Mouse (Mus musculus): ENCODE measurements around the gene Nr4a3.

- TF ChIP-seq GATA1 (IDR thresholded peaks at IDR 0.05; ENCODE audit: borderline replicate concordance, low read length), result no peak
- no peak for TF ChIP-seq FLI1 (IDR thresholded peaks at IDR 0.05; ENCODE audit: low read length)
Observed at GRCm38 (mm10) chr4:48079285-48080039, 34.5 kb downstream of the Nr4a3 start.

Data from megakaryocyte, embryonic 14.5 days (primary cell).